Comparison of ENCODE assay signal across 36 mouse cellular contexts in genomic region chr3:154288429-154289069, GRCm38 (mm10). TPM values are rescaled to one million over a fixed set of nuclear protein-coding genes. Genes with fewer than 3 reads are reported as not detected.
DNase-seq lines count a peak whose midpoint lies in the region; ATAC-seq and TF ChIP-seq lines count a peak whose summit lies in the region.
"Had no signal": no experiment of that assay in that cellular context is flagged by ENCODE, and none has a peak within 500 bp of the region (broad histone marks: within the 10 kb centered on the region; RNA-seq: fewer than 3 reads in every experiment).

No protein-coding gene starts in this region.

- H3K4me1 ChIP-seq in hindbrain, embryonic 10.5 days (replicated peaks): no peaks in the 10 kb centered on the region; the same call in 1 of the 2 replicates
- no peaks in the 10 kb centered on the region for H3K4me1 ChIP-seq in hindbrain, postnatal 0 days (ENCODE audit: insufficient read depth, low read length)
- H3K4me1 ChIP-seq in cerebellum, adult 2 months (ENCODE audit: control insufficient read depth, insufficient read depth, low read length): no peaks in the 10 kb centered on the region
- H3K4me1 ChIP-seq: liver, embryonic 15.5 days; midbrain, embryonic 13.5 days; neural tube, embryonic 15.5 days had no signal

- no peak for DNase-seq in hindbrain, embryonic 10.5 days (ENCODE audit: low spot score)
- DNase-seq in hindbrain, postnatal 0 days (ENCODE audit: low spot score): no peak
- peak; percentile 19 to 40 for DNase-seq in right cerebral cortex, postnatal 36 days (ENCODE audit: low spot score in 2 of 2)
- no peak for DNase-seq in right cerebral cortex, postnatal 10 days (ENCODE audit: low spot score in 2 of 2)
- DNase-seq in embryo, embryonic 10 days (ENCODE audit: low spot score): no peak
- no peak for DNase-seq in cerebellum, adult 2 months
- DNase-seq in cerebellum, adult 11-12 months: no peak
- DNase-seq: adrenal gland, adult 2 months; cerebellum, adult 9-11 months; forebrain, postnatal 0 days; gastrocnemius, postnatal 14 days; heart, adult 11 months; heart, postnatal 36 days; kidney, adult 11 months; kidney, postnatal 14 days; layer of hippocampus, adult 9-11 months; lung, embryonic 14.5 days; lung, postnatal 14 days; retina, postnatal 1 day; thymus, postnatal 14 days had no signal

- no peak for TF ChIP-seq POLR2A in cerebellum, adult 2 months (IDR thresholded peaks at IDR 0.05; ENCODE audit: borderline replicate concordance, insufficient read depth, low read length)

- no peaks in the 10 kb centered on the region for H3K9me3 ChIP-seq in hindbrain, embryonic 10.5 days
- H3K9me3 ChIP-seq in hindbrain, postnatal 0 days (ENCODE audit: low read length): no peaks in the 10 kb centered on the region
- H3K9me3 ChIP-seq: heart, embryonic 10.5 days; limb, embryonic 12.5 days; liver, embryonic 15.5 days; midbrain, embryonic 13.5 days; neural tube, embryonic 15.5 days had no signal

- H3K9ac ChIP-seq in hindbrain, postnatal 0 days (replicated peaks; ENCODE audit: low read length): no peak overlapping the region
- H3K9ac ChIP-seq: forebrain, postnatal 0 days; hindbrain, embryonic 14.5 days; limb, embryonic 12.5 days; liver, embryonic 15.5 days; lung, embryonic 14.5 days; midbrain, embryonic 13.5 days; neural tube, embryonic 15.5 days had no signal

- H3K27ac ChIP-seq in hindbrain, embryonic 10.5 days: peak overlapping the region; percentile 35; the same call in 1 of the 2 replicates
- no peak overlapping the region for H3K27ac ChIP-seq in hindbrain, postnatal 0 days
- H3K27ac ChIP-seq in cerebellum, adult 2 months (ENCODE audit: insufficient read depth, low read length): no peak overlapping the region
- H3K27ac ChIP-seq: heart, embryonic 10.5 days; hindbrain, embryonic 14.5 days; left cerebral cortex, adult 2 months; limb, embryonic 12.5 days; liver, embryonic 15.5 days; midbrain, embryonic 13.5 days; neural tube, embryonic 15.5 days had no signal

- whole genome bisulfite sequencing in hindbrain, embryonic 10.5 days: 91% methylated on average over 4 of the region's 4 CpGs
- 83% methylated on average over 4 of the region's 4 CpGs for WGBS in hindbrain, postnatal 0 days
- WGBS in cerebellum, adult 2 months: 83% methylated on average over 4 of the region's 4 CpGs

- H3K36me3 ChIP-seq in hindbrain, embryonic 10.5 days: no peaks in the 10 kb centered on the region
- no peaks in the 10 kb centered on the region for H3K36me3 ChIP-seq in hindbrain, postnatal 0 days (ENCODE audit: insufficient read depth, low read length)
- H3K36me3 ChIP-seq: heart, embryonic 10.5 days; limb, embryonic 12.5 days; liver, embryonic 15.5 days; midbrain, embryonic 13.5 days; neural tube, embryonic 15.5 days had no signal

- H3K4me2 ChIP-seq in hindbrain, postnatal 0 days (ENCODE audit: low read depth, low read length): no peak overlapping the region
- H3K4me2 ChIP-seq: hindbrain, embryonic 14.5 days; limb, embryonic 12.5 days; liver, embryonic 15.5 days; lung, embryonic 14.5 days; midbrain, embryonic 13.5 days; neural tube, embryonic 15.5 days had no signal

- no peak overlapping the region for H3K4me3 ChIP-seq in hindbrain, embryonic 10.5 days
- H3K4me3 ChIP-seq in hindbrain, postnatal 0 days (ENCODE audit: low read length): no peak overlapping the region
- no peak overlapping the region for H3K4me3 ChIP-seq in cerebellum, adult 2 months (replicated peaks; ENCODE audit: insufficient read depth, low read depth, low read length)
- H3K4me3 ChIP-seq: erythroblast, embryonic 14.5 days; heart, embryonic 10.5 days; left cerebral cortex, adult 2 months; limb, embryonic 12.5 days; liver, embryonic 15.5 days; midbrain, embryonic 13.5 days; neural tube, embryonic 15.5 days had no signal

- H3K27me3 ChIP-seq in hindbrain, embryonic 10.5 days (ENCODE audit: insufficient read depth, poor library complexity, severe bottlenecking): no peaks in the 10 kb centered on the region
- H3K27me3 ChIP-seq in hindbrain, postnatal 0 days (ENCODE audit: insufficient read depth, low read length): no peaks in the 10 kb centered on the region
- no peaks in the 10 kb centered on the region for H3K27me3 ChIP-seq in cerebellum, adult 2 months (ENCODE audit: control insufficient read depth, insufficient read depth, low read length)
- H3K27me3 ChIP-seq: midbrain, embryonic 13.5 days; neural tube, embryonic 15.5 days had no signal

- no peak for TF ChIP-seq CTCF in hindbrain, postnatal 0 days (IDR thresholded peaks at IDR 0.05; ENCODE audit: low read depth)
- TF ChIP-seq CTCF in cerebellum, adult 2 months (IDR thresholded peaks at IDR 0.05; ENCODE audit: borderline replicate concordance, insufficient read depth, low read depth, low read length): no peak

- ATAC-seq in hindbrain, postnatal 0 days: no peak
- peak; percentile 27 to 39; a peak in 1 of 4 replicates for ATAC-seq in hematopoietic stem cell, adult 5-6 weeks (replicated peaks in 1 of 2; ENCODE audit: insufficient read depth in 1 of 2, low FRiP score in 2 of 2, low TSS enrichment in 1 of 2, low read depth in 1 of 2, poor library complexity in 2 of 2, severe bottlenecking in 2 of 2)
- ATAC-seq: activated CD4-positive, CD25-positive, alpha-beta regulatory T cell, adult 4 months; forebrain, postnatal 0 days; inflammation-experienced regulatory T-cells, adult 6 months; midbrain, embryonic 13.5 days had no signal

RNA-seq across cellular contexts. Expression of gene Lhx8, which starts 41.9 kb away (rescaled TPM):
- 2.8 TPM in 2 replicates for polyA plus RNA-seq in hindbrain, embryonic 10.5 days (2016; fragmentation: Nextera tagmentation; extraction: Ambion mirVana)
- total RNA-seq in hindbrain, postnatal 0 days (2014; rRNA removed): not detected in 2 replicates
- 0.20 and 0.21 TPM in 2 replicates for polyA plus RNA-seq in hindbrain, postnatal 0 days (2015; fragmentation: Nextera tagmentation; extraction: Ambion mirVana)
- not detected in 2 replicates for total RNA-seq in hematopoietic stem cell, adult 5-6 weeks (2017)
- polyA plus RNA-seq in cerebellum, adult 2 months (2012; rRNA removed): not detected in 2 replicates
- total RNA-seq: heart, postnatal 36 days; liver, adult 2 months; monocyte, adult 5-6 weeks had no signal
- polyA plus RNA-seq: activated CD4-positive, CD25-positive, alpha-beta regulatory T cell, adult 4 months; erythroblast, embryonic 14.5 days; hindbrain, embryonic 14.5 days; inflammation-experienced regulatory T-cells, adult 6 months; kidney, embryonic 14.5 days; liver, adult 2 months; liver, embryonic 15.5 days; lung, embryonic 14.5 days; stomach, embryonic 14.5 days; urinary bladder, adult 2 months had no signal

Comparison
In these comparisons a context has a peak if more than half of its experiments do, and no peak if none do; other contexts are left out.
1. DNase-seq: peak in right cerebral cortex, postnatal 36 days (2 of 2); none in hindbrain, embryonic 10.5 days (single experiment), hindbrain, postnatal 0 days (single experiment), right cerebral cortex, postnatal 10 days (0 of 2), embryo, embryonic 10 days (single experiment), cerebellum, adult 2 months (0 of 2) and cerebellum, adult 11-12 months (single experiment).